Mouse (Mus musculus): ENCODE data around the gene Gm10273.
"Not testable (repeated sequence)": the region's sequence is repeated elsewhere in the genome, so short reads cannot be mapped to it uniquely, and the experiment has no call there.

Gene Gm10273

GRCm38 (mm10) chr10:59395461-59395860, at the start of gene Gm10273:
Gene Gm10273 (plus strand): TSS chr10:59395632.
- not testable (repeated sequence) for DNase-seq

GRCm38 (mm10) chr10:59346560-59346959, 48.9 kb upstream of the Gm10273 start:
- no peak for DNase-seq

- no peak for DNase-seq
Observed at GRCm38 (mm10) chr10:59348200-59348599, 47.2 kb upstream of the Gm10273 start.

- DNase-seq = no peak
Observed at GRCm38 (mm10) chr10:59349536-59349935, 45.9 kb upstream of the Gm10273 start.

- no peak for DNase-seq
Observed at GRCm38 (mm10) chr10:59353065-59353464, 42.4 kb upstream of the Gm10273 start.

- DNase-seq = no peak
Observed at GRCm38 (mm10) chr10:59354120-59354519, 41.3 kb upstream of the Gm10273 start.

- DNase-seq = no peak
Observed at GRCm38 (mm10) chr10:59355020-59355419, 40.4 kb upstream of the Gm10273 start.

GRCm38 (mm10) chr10:59358744-59359143, 36.7 kb upstream of the Gm10273 start:
- no peak for DNase-seq

- no peak for DNase-seq
Observed at GRCm38 (mm10) chr10:59363208-59363607, 32.2 kb upstream of the Gm10273 start.

GRCm38 (mm10) chr10:59364551-59364950, 30.9 kb upstream of the Gm10273 start:
- DNase-seq = no peak

- DNase-seq = no peak
Observed at GRCm38 (mm10) chr10:59365804-59366589, 29.4 kb upstream of the Gm10273 start.

GRCm38 (mm10) chr10:59366746-59367145, 28.7 kb upstream of the Gm10273 start:
- DNase-seq = no peak

- no peak for DNase-seq
Observed at GRCm38 (mm10) chr10:59367206-59367605, 28.2 kb upstream of the Gm10273 start.

GRCm38 (mm10) chr10:59368729-59369128, 26.7 kb upstream of the Gm10273 start:
- no peak for DNase-seq

GRCm38 (mm10) chr10:59369426-59369825, 26.0 kb upstream of the Gm10273 start:
- no peak for DNase-seq

GRCm38 (mm10) chr10:59377906-59378305, 17.5 kb upstream of the Gm10273 start:
- no peak for DNase-seq

- no peak for DNase-seq
Observed at GRCm38 (mm10) chr10:59378728-59379127, 16.7 kb upstream of the Gm10273 start.

GRCm38 (mm10) chr10:59379927-59380326, 15.5 kb upstream of the Gm10273 start:
- DNase-seq = no peak

- DNase-seq = no peak
Observed at GRCm38 (mm10) chr10:59380411-59380821, 15.0 kb upstream of the Gm10273 start.

GRCm38 (mm10) chr10:59381563-59381962, 13.9 kb upstream of the Gm10273 start:
- not testable (repeated sequence) for DNase-seq

GRCm38 (mm10) chr10:59386951-59387350, 8.5 kb upstream of the Gm10273 start:
- no peak for DNase-seq

- no peak for DNase-seq
Observed at GRCm38 (mm10) chr10:59389652-59390051, 5.8 kb upstream of the Gm10273 start.

- DNase-seq = no peak
Observed at GRCm38 (mm10) chr10:59391907-59392306, 3.5 kb upstream of the Gm10273 start.

- DNase-seq = no peak
Observed at GRCm38 (mm10) chr10:59402899-59403792, 7.7 kb downstream of the Gm10273 start, which contains the start of gene Pla2g12b. Gene Pla2g12b (plus strand): TSS chr10:59403660.

Data from embryo, embryonic 11 days (tissue).